Mouse (Mus musculus) heart, embryonic 13.5 days (tissue): ENCODE results near the gene Gm17617. TPM values are rescaled to one million over a fixed set of nuclear protein-coding genes. Genes with fewer than 3 reads are reported as not detected.
"Not testable (repeated sequence)": the region's sequence is repeated elsewhere in the genome, so short reads cannot be mapped to it uniquely, and the experiment has no call there.

Source experiments
- ATAC-seq: fragments of 200-750 bp; cut with Nextera tagmentation; 2 replicates; pipeline ENCODE4 v1.8.0; 2017; ENCODE audit warnings: moderate TSS enrichment; ENCODE audit not compliant: insufficient number of reproducible peaks, low FRiP score, low TSS enrichment; ENCODE audit errors: extremely low read depth
- H3K27ac ChIP-seq: fragments of 300-500 bp; sonication (generic); replicated peaks from 2 replicates; pipeline ENCODE4 v1.5.1; 2015; ENCODE audit warnings: moderate library complexity, mild to moderate bottlenecking, inconsistent platforms
- H3K27me3 ChIP-seq: fragments of 300-500 bp; sonication (generic); replicated peaks from 2 replicates; pipeline ENCODE4 v1.6.1; 2015; ENCODE audit warnings: mild to moderate bottlenecking, inconsistent platforms
- H3K36me3 ChIP-seq: fragments of 300-500 bp; sonication (generic); 2 replicates; pipeline ENCODE4 v1.6.1; 2015; ENCODE audit warnings: mild to moderate bottlenecking, inconsistent platforms
- H3K4me1 ChIP-seq: fragments of 300-500 bp; sonication (generic); 2 replicates; pipeline ENCODE4 v1.6.1; 2015; ENCODE audit warnings: inconsistent platforms
- H3K4me2 ChIP-seq: fragments of 300-500 bp; sonication (generic); 2 replicates; pipeline ENCODE4 v1.6.1; 2015; ENCODE audit warnings: inconsistent platforms, mild to moderate bottlenecking, moderate library complexity
- H3K4me3 ChIP-seq: fragments of 300-500 bp; sonication (generic); 2 replicates; pipeline ENCODE4 v1.5.1; 2015; ENCODE audit warnings: moderate library complexity, mild to moderate bottlenecking, inconsistent platforms
- H3K9ac ChIP-seq: fragments of 300-500 bp; sonication (generic); 2 replicates; pipeline ENCODE4 v1.6.1; 2015; ENCODE audit warnings: inconsistent platforms, mild to moderate bottlenecking, moderate library complexity
- H3K9me3 ChIP-seq: fragments of 300-500 bp; sonication (generic); 2 replicates; pipeline ENCODE4 v1.6.1; 2016; ENCODE audit warnings: inconsistent platforms
- WGBS: fragments of 180-500 bp; shearing (Covaris S2); methylation state at CpG from one replicate; pipeline ENCODE4 v1.1.7; 2015; ENCODE audit warnings: mixed read lengths; 5-methylcytosine and 5-hydroxymethylcytosine counted together
- polyA plus RNA-seq: library from polyadenylated mRNA; unstranded; fragments of >200 nt; fragmentation: Nextera tagmentation; extraction: Ambion mirVana; gene quantifications from 2 replicates; pipeline ENCODE4 v1.2.1, GENCODE M21; 2015

Gene Gm17617
- polyA plus RNA-seq, 1 experiment from 2014 or later, result not detected

GRCm38 (mm10) chr13:55097841-55098240 is 35.5 kb downstream of the Gm17617 start:
- H3K4me1 ChIP-seq, H3K27me3 ChIP-seq, H3K27ac ChIP-seq, H3K4me3 ChIP-seq, ATAC-seq, H3K9ac ChIP-seq, H3K9me3 ChIP-seq, H3K36me3 ChIP-seq, H3K4me2 ChIP-seq: not testable (repeated sequence)
- WGBS, result 87% methylated on average over 3 of the region's 3 CpGs

GRCm38 (mm10) chr13:55092588-55092987 is 40.8 kb downstream of the Gm17617 start:
- 77% methylated on average over 4 of the region's 4 CpGs for WGBS
- Histone ChIP-seq H3K36me3 (peaks cover 33% of the 10 kb centered on the region), H3K9ac (no peak overlapping the region), H3K4me2 (no peak overlapping the region), H3K27me3 (no peaks in the 10 kb centered on the region), H3K4me3 (no peak overlapping the region), H3K27ac (no peak overlapping the region), H3K4me1 (no peaks in the 10 kb centered on the region), H3K9me3 (no peaks in the 10 kb centered on the region)
- no peak for ATAC-seq

Other genes starting within 250 kb of the Gm17617 start
- 2.3 and 2.6 TPM in 2 replicates for gene Unc5a, start 184.1 kb downstream of the Gm17617 start, polyA plus RNA-seq
- 0.89 and 1.0 TPM in 2 replicates for gene Hk3, start 112.2 kb downstream of the Gm17617 start, polyA plus RNA-seq
- gene Uimc1, start 33.2 kb downstream of the Gm17617 start, polyA plus RNA-seq, result 15.1 and 16.1 TPM in 2 replicates
- gene Zfp346, start 28.2 kb downstream of the Gm17617 start, polyA plus RNA-seq, result 16.1 and 19.3 TPM in 2 replicates
- gene Fgfr4, start 19.1 kb upstream of the Gm17617 start, polyA plus RNA-seq, result 0.98 and 1.1 TPM in 2 replicates
- 41.4 and 43.4 TPM in 2 replicates for gene Nsd1, start 76.2 kb upstream of the Gm17617 start, polyA plus RNA-seq
- 355 and 381 TPM in 2 replicates for gene Prelid1, start 187.0 kb upstream of the Gm17617 start, polyA plus RNA-seq
- gene Rab24, start 188.4 kb upstream of the Gm17617 start, polyA plus RNA-seq, result 54.3 and 62.8 TPM in 2 replicates
- 21.1 and 22.1 TPM in 2 replicates for gene Mxd3, start 196.3 kb upstream of the Gm17617 start, polyA plus RNA-seq
- gene Lman2, start 229.2 kb upstream of the Gm17617 start, polyA plus RNA-seq, result 73.5 and 81.7 TPM in 2 replicates
- 0.32 TPM in 2 replicates for gene Rgs14, start 236.2 kb upstream of the Gm17617 start, polyA plus RNA-seq